Mouse (Mus musculus) lung, adult 18-20 months (tissue): ENCODE measurements around the gene Olfr733.

ENCODE experiments used
- DNase-seq, 2 experiments: peaks; one replicate each; pipeline ENCODE4 v3.0.0; 2022; ENCODE audit warnings: mixed read lengths in 2 of 2

Gene Olfr733

GRCm38 (mm10) chr14:50301422-50301821 lies at the start of gene Olfr733:
TSS of gene Olfr733 (minus strand) at chr14:50301522.
- DNase-seq, result no peak

GRCm38 (mm10) chr14:50348796-50349195 lies 47.5 kb upstream of the Olfr733 start, which contains the start of gene Olfr735:
TSS of gene Olfr735 (minus strand) at chr14:50348872.
- no peak for DNase-seq

GRCm38 (mm10) chr14:50326661-50327060 lies 25.3 kb upstream of the Olfr733 start, which contains the start of gene Olfr734:
TSS of gene Olfr734 (minus strand) at chr14:50326761.
- DNase-seq, result no peak

DNA sequence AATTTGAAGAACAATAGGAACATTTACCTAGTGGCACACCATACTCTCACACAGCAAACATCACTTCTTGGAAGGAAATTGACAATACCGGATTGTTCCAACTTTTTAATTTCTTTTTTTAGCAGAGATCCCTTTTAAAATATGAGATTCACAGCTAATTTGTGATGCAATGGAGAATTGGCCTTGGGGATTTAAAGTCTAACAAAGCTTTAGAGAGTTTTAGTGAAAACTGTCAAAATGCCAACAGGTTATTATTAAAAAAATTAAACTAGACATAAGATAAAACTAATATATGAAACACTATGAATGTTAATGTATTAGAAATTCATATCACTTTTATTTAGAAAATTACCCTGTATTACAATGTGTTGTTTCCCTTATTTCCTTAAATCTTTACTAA lies 17.2 kb downstream of the Olfr733 start, which contains the start of gene Olfr732:
Olfr732 (minus strand) TSS at position 101 of the 400 bp plus-strand sequence.
- DNase-seq, result no peak
